In genomic region chr10:9893562-9893961, GRCm38 (mm10) we compare ENCODE assay signal across 14 mouse cellular contexts.
"Had no signal": no experiment of that assay in that cellular context is flagged by ENCODE, and none has a peak within 500 bp of the region (broad histone marks: within the 10 kb centered on the region; RNA-seq: fewer than 3 reads in every experiment).

No protein-coding gene starts in this region.

- H3K4me1 ChIP-seq: neural tube, embryonic 12.5 days had no signal

- DNase-seq: liver, postnatal 0 days; lung, embryonic 14.5 days; lung, postnatal 14 days; lung, postnatal 36 days; right cerebral cortex, postnatal 14 days; thymus, adult 18-20 months; thymus, postnatal 14 days; thymus, postnatal 36 days had no signal

- H3K27ac ChIP-seq: macrophage; midbrain, embryonic 13.5 days; midbrain, embryonic 15.5 days; neural tube, embryonic 12.5 days had no signal

- H3K36me3 ChIP-seq: midbrain, embryonic 13.5 days; midbrain, embryonic 15.5 days; neural tube, embryonic 12.5 days had no signal

- H3K4me2 ChIP-seq: lung, embryonic 14.5 days; midbrain, embryonic 11.5 days; midbrain, embryonic 13.5 days; midbrain, embryonic 15.5 days; neural tube, embryonic 12.5 days had no signal

- H3K4me3 ChIP-seq: midbrain, embryonic 13.5 days; midbrain, embryonic 15.5 days; neural tube, embryonic 12.5 days had no signal

- H3K9me3 ChIP-seq: megakaryocyte, embryonic 14.5 days; midbrain, embryonic 13.5 days; midbrain, embryonic 15.5 days; neural tube, embryonic 12.5 days had no signal

- H3K27me3 ChIP-seq: megakaryocyte, embryonic 14.5 days; midbrain, embryonic 13.5 days; midbrain, embryonic 15.5 days; neural tube, embryonic 12.5 days had no signal

- ATAC-seq: liver, postnatal 0 days; midbrain, embryonic 13.5 days; midbrain, embryonic 15.5 days had no signal

- H3K9ac ChIP-seq: liver, postnatal 0 days; lung, embryonic 14.5 days; midbrain, embryonic 13.5 days; midbrain, embryonic 15.5 days; neural tube, embryonic 12.5 days had no signal
